Mouse (Mus musculus): ENCODE measurements at regions not wholly inside any gene's neighbourhood (a gene's known extent, or its start where the extent isn't known, plus 50 kb on each side); places are given as distances from the start of the nearest gene placed in this dataset.

DNA sequence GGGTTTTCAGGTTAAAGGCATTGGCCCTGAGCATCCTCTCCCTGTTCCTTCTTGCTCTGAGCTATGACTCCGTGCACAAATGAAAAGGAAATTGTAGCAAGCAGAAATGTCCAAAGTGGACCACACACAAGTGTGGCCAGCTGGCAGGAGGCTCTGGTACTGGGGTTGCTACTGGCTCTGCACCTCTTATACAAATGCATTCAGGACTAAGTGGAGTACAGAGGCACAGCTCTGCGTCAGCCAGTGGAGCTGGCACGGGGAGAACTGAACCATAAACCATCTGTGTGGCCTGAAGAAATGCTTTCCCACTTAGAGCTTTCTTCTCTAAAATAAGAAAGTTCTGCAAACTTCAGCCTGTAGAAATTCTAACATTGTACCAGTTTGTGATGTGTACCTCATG is 65.3 kb upstream of the Fam49a start:
- TF ChIP-seq CTCF (IDR thresholded peaks at IDR 0.05; ENCODE audit: low read depth), result no peak
- no peak for TF ChIP-seq EP300 (IDR thresholded peaks at IDR 0.05; ENCODE audit: low read depth)
